Mouse (Mus musculus) cortical plate, adult 2 months (tissue): ENCODE data around the gene Phf2. TPM values are rescaled to one million over a fixed set of nuclear protein-coding genes. Genes with fewer than 3 reads are reported as not detected.

ENCODE experiments used
- H3K27ac ChIP-seq: fragments of 200-500 bp; 2 replicates; pipeline ENCODE4 v1.5.1; 2012; ENCODE audit warnings: low read length, control low read depth, inconsistent platforms; ENCODE audit not compliant: insufficient read depth
- H3K4me1 ChIP-seq: fragments of 200-500 bp; 2 replicates; pipeline ENCODE4 v1.6.1; 2011; ENCODE audit warnings: low read length; ENCODE audit not compliant: control insufficient read depth, insufficient read depth
- H3K4me3 ChIP-seq: fragments of 200-500 bp; 2 replicates; pipeline ENCODE4 v1.5.1; 2011; ENCODE audit warnings: mild to moderate bottlenecking, low read length, control low read depth; ENCODE audit not compliant: insufficient read depth
- CTCF ChIP-seq: fragments of 200-500 bp; IDR thresholded peaks from 2 replicates; pipeline ENCODE4 v1.5.1; 2011; ENCODE audit warnings: mild to moderate bottlenecking, control low read depth, low read length; ENCODE audit not compliant: insufficient read depth; ENCODE audit errors: extremely low read depth
- POLR2A ChIP-seq: fragments of 200-500 bp; IDR thresholded peaks from 2 replicates; pipeline ENCODE4 v1.6.1; 2011; ENCODE audit warnings: mild to moderate bottlenecking, low read length, control low read depth; ENCODE audit not compliant: insufficient read depth; ENCODE audit errors: extremely low read depth
- polyA plus RNA-seq: library from polyadenylated mRNA; depleted of rRNA; stranded (reverse); fragments of >200 nt; gene quantifications from 2 replicates; pipeline ENCODE4 v1.2.3, GENCODE M21; 2012

Gene Phf2
- polyA plus RNA-seq, 1 experiment, result 17.5 TPM

DNA sequence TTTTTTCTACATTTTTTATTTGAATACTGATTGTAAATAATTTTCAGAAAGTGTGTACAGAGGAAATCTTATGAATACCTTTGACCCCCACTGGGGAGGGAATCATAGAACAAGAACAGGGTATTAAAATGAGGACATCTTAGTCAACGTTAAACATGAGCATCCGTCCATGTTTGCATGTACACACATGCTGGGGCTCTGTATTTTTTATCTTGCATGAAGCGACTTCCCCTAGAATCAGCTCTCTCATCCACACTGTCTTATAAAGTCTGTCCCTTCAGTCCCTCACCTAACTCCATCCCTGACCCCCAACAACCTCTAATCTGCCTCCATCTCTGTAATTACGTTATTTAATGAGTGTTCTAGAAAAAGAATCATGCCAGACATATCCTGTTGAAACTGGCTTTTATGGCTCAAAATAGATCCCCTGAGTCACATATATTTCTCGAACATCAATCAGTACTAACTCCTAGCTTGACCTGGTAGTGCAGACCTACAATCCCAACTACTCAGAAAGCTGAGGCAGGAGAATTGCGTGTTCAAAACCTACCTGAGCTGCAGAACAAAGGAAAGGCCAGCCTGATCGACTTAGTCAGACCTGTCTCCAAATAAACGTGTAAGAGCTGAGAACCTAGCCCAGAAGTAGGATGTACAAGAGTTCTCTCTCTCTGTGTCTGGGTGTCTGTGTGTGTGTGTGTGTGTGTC is 86.2 kb downstream of the Phf2 start:
- Histone ChIP-seq H3K4me3 (no peak overlapping the region), H3K4me1 (no peaks in the 10 kb centered on the region), H3K27ac (no peak overlapping the region)

DNA sequence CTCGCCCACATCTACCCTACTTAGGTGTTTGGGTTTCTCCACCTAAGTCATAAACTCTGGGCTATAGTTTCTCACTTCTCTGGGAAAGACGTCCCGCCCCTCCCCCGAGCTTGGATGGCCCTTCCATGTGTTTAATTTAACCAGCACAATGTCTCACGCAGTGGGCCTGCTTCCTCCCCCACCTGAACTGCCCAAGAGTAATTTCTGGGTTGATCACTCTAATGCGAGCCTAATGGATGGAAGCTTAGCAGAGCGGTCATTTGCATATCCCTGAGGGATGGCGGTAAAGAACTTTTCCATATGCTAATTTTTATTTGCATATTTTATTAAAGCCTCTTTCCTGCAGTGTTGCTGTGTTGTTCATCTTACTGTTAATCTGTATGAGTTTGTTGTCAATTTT is 86.8 kb downstream of the Phf2 start:
- no peak overlapping the region for H3K4me3 ChIP-seq
- TF ChIP-seq POLR2A, result no peak
- TF ChIP-seq CTCF, result no peak
- no peak overlapping the region for H3K27ac ChIP-seq
- no peaks in the 10 kb centered on the region for H3K4me1 ChIP-seq

More for the DNA sequence above, 86.2 kb downstream of the Phf2 start:
- TF ChIP-seq CTCF (no peak), POLR2A (no peak)

DNA sequence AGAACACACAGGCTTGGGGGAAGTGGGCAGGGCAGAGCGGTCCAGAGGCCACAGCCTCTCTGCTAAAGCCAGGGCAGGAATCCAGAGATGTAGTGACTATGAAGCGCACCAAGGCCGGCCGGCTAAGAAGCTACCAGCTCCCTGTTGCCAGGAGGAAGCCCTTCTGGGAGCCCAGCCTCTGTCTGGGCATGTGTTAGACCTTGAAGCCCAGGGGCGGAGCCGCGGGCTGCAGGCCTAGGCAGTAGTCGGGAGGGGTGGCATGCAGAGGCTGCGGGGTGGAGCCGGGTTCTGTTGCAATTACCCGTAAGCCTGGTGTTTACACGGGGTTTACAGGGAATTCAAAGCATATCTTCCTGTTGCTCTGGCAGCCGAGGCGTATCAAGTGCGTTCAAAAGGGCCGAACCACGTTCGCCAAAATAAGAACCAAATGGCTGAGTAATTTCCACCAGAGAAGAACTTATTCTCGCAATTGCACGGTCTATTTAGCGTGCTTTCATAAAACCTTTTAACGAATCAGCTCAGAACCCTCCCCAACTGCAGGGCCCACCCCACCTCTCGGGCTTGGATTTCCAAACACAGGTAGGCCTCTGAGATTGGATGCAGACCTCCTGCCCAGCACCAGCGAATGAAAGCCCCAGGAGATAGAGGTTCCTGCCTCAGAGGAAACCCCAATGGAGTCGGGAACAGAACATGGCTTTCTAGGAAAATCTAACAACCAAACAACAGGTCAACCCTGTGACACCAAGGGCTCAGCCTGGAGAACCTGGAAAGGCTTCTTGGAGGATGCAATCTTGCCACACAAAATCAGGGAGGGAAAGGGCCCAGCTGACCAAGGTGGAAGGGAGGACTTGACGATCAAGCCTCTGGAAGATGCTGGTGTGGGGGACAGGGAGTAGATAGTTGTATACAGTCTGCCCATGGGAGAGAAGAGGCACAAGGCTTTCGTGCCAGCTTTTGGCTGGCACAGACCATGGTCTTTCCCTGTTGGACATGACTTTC is 87.9 kb downstream of the Phf2 start:
- H3K4me1 ChIP-seq, result no peaks in the 10 kb centered on the region
- no peak for TF ChIP-seq POLR2A
- no peak for TF ChIP-seq CTCF
- H3K4me3 ChIP-seq, result no peak overlapping the region
- H3K27ac ChIP-seq, result no peak overlapping the region

DNA sequence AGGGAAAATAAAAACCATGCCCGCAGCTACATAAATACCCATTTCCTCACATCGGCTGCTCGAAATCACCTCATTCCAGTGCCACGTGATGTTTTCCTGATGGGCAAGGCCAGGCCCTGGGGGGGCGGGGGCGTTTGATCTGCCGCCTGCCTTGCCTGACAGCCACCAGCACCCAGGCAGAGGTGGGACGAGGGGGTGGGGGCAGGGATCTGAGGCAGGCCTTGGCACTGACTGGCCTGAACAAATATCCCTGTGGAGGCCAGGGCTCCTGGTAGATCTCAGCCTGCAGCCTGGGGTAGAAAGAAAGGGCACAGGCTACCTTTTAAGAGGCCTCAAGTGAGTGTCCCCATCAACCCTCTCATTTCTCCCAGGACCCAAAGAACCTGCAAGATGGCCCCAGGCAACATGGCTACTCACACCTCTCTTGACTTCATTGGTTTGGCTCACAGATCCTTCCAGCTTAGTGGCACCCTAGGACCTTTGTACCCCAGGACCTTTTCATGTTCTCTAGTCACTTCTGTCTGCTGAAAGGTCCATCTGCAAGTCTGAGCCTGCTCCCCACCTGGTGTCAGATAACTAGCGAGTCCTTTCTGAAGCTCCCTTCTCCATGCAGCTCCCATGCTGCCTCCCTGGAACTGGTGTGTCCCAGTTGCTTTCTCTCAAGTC is 90.4 kb downstream of the Phf2 start:
- no peaks in the 10 kb centered on the region for H3K4me1 ChIP-seq
- no peak overlapping the region for H3K27ac ChIP-seq
- H3K4me3 ChIP-seq, result no peak overlapping the region
- no peak for TF ChIP-seq POLR2A
- no peak for TF ChIP-seq CTCF

DNA sequence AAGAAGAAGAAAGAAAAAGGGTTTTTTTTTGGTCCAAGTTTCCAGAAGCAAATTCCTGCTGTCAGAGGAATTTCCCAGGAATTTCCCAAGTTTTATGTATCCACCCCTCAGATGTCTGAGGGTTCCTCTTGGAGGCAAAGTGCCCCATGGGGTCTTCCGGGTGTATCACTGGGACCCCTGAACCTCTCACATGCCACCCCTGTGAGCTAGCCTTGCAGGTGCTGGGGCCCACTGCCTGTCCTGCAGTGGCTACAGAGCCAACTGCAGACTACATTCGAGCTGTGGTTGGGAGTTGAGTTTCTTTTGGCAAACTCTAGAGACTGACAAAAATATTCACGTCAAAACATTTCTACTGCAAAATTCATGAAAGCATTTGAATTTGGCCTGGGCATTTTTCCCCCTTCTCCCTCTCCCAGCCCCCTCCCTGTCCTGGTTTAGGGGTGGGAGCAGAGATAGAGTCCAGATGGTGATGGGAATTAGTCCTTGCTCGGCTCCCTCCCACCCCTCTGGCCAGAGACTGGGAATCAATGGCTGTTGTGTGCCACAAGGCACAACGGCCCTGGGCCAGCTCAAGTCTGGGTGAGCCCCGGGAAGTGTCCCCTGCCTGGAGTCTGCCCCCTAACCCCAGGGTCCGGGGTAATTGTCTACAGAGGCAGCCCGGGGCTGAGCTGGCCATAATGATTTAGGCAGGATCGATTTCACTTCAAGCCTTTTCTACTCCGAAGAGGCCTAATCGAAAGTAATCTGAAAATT is 91.2 kb downstream of the Phf2 start:
- H3K27ac ChIP-seq, result no peak overlapping the region
- H3K4me1 ChIP-seq, result no peaks in the 10 kb centered on the region
- H3K4me3 ChIP-seq, result no peak overlapping the region
- TF ChIP-seq CTCF (no peak), POLR2A (no peak)

DNA sequence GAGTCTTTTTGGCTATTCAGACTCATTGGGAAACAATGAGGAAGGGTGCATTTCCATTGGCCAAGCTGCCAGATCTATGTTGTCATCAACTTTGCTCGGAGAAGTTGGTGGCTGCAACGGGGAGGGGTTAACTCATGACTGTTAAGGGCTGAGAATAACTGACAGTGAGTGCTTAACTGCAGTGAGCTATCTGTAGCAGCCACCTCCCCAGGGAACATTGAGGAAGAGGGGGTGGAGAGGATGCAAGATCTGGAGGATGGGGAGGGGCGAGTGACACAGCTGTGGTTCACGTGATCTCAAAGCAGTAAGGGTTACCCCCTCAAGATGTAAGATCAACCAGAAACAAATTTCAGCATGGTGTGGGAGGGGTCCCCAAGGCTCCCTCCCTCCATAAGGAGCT is 92.8 kb downstream of the Phf2 start:
- TF ChIP-seq POLR2A (no peak), CTCF (no peak)
- Histone ChIP-seq H3K27ac (no peak overlapping the region), H3K4me1 (no peaks in the 10 kb centered on the region), H3K4me3 (no peak overlapping the region)

DNA sequence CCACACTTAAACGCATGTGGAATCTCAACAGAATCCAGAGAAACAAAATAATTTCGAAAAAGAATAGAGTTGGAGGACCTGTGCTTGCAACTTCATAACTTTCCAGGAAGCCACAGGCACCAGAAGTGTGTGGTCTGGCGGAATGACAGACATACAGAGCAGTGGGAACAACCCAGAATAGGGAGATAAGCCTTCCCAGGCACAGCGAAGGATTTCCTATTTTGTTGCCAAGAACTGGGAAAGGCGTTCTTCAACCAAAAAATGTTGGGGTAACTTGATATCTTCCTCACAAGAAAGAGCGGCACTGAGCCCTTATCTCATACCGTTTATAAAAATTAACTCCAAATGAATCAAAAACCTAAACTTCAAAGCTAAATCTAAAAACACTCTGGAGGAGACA is 96.4 kb downstream of the Phf2 start:
- Histone ChIP-seq H3K4me1 (no peaks in the 10 kb centered on the region), H3K4me3 (no peak overlapping the region), H3K27ac (no peak overlapping the region)
- no peak for TF ChIP-seq CTCF
- no peak for TF ChIP-seq POLR2A

DNA sequence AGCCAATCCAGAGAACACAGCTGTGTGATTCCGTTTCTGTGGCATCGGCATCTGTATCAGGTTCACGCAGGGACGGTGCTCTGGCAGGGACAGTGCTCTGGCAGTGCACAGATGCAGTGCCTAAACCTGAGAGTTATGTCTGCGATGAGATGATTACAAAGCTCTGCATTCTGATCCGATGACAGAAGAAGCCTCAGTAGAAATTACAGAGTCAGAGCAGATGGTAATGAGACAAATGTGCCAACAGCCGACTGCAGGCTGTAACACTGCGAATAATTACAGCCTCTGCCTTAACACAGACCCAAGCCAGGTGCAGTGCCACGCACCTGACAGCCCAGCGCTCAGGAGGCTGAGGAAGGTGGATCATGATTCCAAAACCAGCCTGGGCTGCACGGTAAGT is 102.8 kb downstream of the Phf2 start:
- no peak overlapping the region for H3K27ac ChIP-seq

DNA sequence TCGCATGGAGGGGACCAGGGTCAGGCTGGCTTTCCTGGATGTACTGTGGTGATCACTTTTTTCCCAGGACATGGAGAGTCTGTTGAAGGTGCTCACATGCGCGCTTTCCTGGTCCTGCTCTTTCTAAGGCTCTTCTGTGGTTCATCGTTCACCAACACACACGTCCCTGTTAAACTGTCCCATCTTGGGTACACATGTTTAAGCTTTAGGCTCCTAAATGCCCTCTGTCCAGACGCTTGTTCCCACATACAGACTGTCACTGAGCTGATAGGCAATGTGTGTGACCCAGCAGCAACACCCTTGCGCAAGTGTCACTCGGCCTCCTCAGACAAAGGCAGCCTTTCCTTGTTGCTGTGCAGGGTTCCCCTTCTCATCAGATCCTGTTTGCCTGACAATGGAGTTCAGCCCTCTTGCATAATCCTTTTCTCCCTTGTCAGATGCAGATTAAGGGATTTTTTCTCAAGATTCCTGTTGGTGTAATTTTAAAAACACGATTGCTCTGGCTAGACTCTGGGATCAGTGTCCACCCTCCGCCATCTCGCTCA is 107.1 kb downstream of the Phf2 start:
- no peak for TF ChIP-seq POLR2A
- no peak for TF ChIP-seq CTCF
- no peaks in the 10 kb centered on the region for H3K4me1 ChIP-seq
- no peak overlapping the region for H3K27ac ChIP-seq
- no peak overlapping the region for H3K4me3 ChIP-seq

More for the DNA sequence above, 102.8 kb downstream of the Phf2 start:
- TF ChIP-seq CTCF (no peak), POLR2A (no peak)
- no peak overlapping the region for H3K4me3 ChIP-seq
- no peaks in the 10 kb centered on the region for H3K4me1 ChIP-seq
